Mouse (Mus musculus) 3134 (cell line): ENCODE results near the gene Abcf1.
A peak's percentile ranks its signal among the peaks of the same experiment; 100 is the strongest.
"Not testable (repeated sequence)": the region's sequence is repeated elsewhere in the genome, so short reads cannot be mapped to it uniquely, and the experiment has no call there.

ENCODE experiments used
- DNase-seq: peaks from one replicate; pipeline ENCODE4 v3.0.0-alpha.2; 2011; ENCODE audit warnings: low spot score; ENCODE audit not compliant: insufficient read length; ENCODE audit errors: extremely low read depth

The Abcf1 gene

DNA sequence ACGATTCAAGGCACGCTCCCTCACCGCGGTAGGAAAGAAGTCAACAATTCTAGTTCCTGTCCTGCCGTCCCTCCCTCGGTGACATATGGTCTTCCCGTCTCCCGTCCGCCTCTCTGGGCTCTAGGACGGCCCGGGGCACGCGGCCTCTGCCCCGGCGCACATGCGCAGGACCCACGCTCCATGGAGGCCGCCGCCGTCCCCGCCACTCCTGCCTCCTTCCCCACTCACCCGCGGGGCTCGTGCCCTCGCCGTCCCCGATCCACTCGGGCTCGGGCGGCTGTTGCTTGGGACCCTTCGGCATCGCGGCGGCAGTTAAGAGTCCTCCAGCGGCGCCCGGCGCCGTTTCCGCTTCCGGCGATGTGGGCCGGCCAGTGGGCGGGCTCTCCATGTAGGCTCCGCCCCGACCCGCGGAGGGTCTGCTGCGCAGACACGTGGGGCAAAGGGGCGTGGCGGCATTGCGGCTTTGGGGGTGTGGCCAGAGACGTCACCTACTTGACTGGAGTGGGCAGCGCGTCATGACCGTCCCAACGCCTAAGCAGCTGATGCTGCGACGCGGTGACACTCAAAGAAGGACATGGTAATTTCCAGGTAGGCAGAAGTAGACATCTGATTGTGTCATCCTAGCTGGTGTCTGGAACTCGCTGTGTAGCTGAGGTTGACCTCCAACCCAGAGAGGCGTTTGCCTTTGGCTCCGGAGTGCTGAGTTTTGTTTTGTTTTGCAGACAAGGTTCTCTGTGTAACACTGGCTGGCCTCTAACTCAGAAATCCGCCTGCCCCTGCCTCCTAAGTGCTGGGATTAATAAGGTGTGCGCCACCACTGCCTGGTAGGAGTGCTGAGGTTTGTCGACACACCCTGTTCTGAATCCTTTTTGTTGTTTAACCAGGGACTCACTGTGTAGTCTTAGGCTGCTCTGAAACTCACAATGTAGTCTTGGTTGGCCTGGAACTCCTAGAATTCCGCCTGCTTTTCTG, at the start of gene Abcf1:
Gene Abcf1 (minus strand): TSS at position 344 of the 972 bp plus-strand sequence.
- DNase-seq: peak; percentile 99

- no peak for DNase-seq
Observed at GRCm38 (mm10) chr17:36018979-36019378, 49.4 kb upstream of the Abcf1 start.

DNA sequence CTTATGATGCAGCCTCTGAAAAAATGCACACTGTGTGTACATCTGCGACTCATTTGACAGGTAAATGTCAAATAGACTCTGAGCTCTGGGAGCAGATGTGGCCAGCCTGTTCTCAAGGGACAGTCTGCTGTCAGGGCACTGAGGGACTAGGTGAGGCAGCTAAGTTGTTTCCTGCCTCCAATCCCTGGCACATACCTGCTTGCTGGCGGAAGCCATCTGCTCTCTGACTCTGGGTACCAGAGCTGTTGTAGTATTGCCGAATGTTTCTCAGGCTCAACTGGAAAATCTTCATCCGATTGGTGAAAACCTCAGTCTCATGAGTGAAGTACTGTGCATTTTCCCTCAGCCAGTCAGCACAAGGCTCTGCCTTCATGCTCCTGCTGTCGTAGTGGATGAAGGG, 47.5 kb upstream of the Abcf1 start:
- DNase-seq: no peak

DNA sequence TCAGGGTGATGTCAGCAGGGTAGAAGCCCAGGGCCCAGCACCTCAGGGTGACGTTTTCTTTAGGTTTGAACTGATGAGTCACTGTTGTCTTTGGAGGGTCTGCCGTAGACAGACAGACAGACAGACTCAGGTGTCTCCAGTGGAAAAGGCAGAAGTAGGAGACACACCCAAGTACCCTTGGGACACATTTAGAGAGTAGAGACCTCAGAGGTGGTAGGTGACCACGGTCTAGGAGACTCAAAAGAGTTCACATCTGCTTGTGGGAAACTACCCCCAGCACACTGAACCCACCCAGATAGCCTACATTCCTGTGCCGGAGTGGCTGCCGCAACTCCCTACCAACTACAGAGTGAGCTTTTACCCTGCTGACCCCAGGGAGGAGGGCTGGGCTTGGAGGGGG, 45.4 kb upstream of the Abcf1 start:
- no peak for DNase-seq

- not testable (repeated sequence) for DNase-seq
Observed at GRCm38 (mm10) chr17:36004409-36004808, 34.8 kb upstream of the Abcf1 start.

DNA sequence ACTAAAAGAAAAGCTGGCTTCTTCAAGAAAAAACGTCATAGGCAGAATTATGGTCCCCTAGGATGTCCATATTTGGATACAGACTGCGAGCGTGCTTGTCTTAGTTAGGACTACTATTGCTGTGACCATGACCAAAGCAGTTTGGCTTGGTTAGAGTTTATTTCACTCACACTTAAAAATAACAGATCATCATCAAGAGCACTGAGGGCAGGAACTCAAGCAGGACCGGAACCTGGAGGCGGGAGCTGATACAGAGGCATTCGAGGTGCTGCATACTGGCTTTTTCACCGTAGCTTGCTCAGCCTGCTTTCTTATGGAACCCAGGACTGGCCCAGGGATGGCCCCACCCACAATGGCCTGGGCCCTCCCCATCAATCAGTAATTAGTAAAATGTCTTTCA, 33.8 kb upstream of the Abcf1 start:
- DNase-seq: no peak

- peak; percentile 78 for DNase-seq
Observed at GRCm38 (mm10) chr17:36001966-36002365, 32.4 kb upstream of the Abcf1 start.

- DNase-seq: peak; percentile 81
Observed at GRCm38 (mm10) chr17:36001121-36001897, 31.7 kb upstream of the Abcf1 start.

- DNase-seq: no peak
Observed at GRCm38 (mm10) chr17:36000349-36000748, 30.8 kb upstream of the Abcf1 start.

DNA sequence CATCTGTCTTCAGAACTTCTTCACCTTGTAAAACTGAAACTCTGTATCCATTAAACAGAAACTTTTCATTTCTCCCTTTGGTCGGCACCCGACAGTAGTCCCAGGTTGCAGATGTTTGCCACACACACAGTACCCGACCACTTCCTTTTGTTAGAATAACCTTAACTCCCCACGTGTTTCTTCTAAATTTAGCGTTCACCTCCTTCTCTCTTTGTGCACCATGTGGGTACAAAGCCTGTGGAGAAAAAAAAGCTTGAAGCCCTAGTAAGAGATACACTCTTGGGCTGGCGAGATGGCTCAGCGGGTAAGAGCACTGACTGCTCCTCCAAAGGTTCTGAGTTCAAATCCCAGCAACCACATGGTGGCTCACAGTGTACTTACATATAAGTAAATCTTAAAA, 29.8 kb upstream of the Abcf1 start:
- no peak for DNase-seq

- DNase-seq: no peak
Observed at GRCm38 (mm10) chr17:35998545-35999305, 29.2 kb upstream of the Abcf1 start.

- DNase-seq: peak; percentile 70
Observed at GRCm38 (mm10) chr17:35997713-35998510, 28.4 kb upstream of the Abcf1 start.

DNA sequence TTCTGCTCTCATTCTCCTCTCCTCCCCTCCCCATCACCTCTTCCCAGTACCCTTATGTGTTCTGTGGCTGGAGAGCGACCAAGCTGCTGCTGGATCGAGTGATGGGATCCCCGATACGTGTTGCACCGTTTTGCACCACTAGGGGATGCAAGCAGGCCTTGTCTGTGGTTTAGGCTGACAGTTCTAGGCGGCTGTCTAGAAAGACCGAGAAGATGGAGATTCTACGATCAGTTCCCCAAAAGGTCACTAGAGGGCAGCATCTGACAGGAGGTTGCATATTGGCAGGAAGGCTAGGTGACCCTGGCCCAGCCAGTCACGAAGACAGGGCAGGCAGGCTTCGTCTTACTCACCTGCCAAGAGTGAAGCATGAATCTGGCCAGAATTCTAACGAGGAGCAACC, 27.4 kb upstream of the Abcf1 start:
- DNase-seq: peak; percentile 80

DNA sequence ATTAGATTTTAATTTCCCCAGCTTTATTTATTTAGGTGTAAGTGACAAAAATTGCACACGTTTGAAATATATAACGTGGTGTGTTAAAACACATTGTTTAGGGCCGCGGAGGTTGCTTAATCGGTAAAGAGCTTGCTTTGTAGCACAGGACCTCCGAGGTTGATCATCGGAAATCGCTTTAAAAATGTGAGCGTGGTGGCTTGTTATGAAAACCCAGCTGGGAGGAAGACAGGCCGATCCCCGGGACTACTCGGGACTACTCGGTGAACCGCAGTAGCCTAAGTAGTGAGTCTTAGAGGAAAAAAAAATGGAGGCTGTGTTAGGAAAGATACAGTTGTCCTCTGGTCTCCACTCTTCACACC, 25.3 kb upstream of the Abcf1 start:
- DNase-seq: no peak

DNA sequence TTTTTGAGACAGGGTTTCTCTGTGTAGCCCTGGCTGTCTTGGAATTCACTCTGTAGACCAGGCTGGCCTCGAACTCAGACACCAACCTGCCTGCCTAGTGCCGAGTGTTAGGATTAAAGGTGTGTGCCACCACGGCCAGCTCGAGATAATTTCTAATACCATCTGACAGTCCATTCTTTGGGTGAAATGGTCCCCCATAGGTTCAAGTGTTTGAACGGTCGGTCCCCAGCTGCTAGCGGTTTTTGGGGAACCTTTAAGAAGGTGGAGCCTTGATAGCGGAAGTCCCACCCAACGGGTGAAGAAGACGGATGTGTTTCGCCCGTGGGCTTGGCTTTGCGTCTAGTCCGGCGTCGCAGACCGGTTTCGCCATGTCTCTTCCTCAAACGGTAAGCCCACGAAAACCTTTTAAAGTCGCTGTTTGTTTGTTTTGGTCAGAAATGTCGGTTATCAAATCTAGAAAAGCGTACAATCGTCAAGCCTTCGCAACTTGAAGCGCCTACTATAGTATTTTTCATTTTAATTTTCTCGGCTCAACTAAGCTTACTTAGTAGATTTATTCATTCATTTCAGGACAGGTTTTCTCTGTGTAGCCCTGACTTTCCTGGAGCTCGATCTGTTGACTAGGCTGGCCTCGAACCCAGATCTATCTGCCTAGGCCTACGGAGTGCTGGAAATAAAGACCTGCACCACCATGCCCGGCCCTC, 24.8 kb upstream of the Abcf1 start:
- DNase-seq: peak; percentile 79

GRCm38 (mm10) chr17:35993675-35994074, 24.1 kb upstream of the Abcf1 start:
- peak; percentile 74 for DNase-seq

DNA sequence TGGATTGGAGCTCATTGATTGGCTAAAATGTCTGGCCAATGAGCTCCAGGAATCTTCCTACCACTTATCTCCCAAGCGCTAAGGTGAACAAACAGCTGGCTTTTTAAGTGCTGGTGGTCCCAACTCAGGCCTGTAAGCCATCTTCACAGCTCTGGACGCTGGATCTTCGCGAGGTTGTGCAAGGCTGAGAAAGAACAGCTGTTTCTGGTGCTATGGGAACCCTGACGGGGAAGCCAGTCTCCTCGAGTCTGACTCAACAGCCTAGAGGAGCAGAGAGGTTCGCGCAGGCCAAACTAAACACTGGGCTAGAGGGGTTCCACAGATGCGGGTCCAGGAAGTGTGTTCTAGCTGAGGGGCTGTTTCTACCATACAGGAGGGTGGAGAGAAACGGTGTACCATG, 22.2 kb upstream of the Abcf1 start:
- no peak for DNase-seq

DNA sequence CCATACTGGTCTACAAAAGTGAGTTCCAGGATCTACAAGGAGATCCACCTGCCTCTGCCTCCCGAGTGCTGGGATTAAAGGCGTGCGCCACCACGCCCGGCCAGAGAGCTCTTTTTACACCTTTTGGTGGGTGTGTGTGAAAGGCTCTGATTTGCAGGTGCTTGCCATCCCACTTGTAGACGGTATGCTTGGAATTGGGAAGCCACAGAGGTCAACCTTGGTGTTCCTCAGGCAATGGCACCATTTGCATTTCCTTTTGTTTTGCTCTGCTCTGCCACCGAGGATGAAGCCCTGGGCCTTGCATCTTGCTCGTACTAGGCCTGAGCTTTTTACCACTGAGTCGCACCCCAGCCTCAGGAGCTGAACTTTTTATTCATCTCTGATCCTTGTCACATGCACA, 12.2 kb upstream of the Abcf1 start:
- DNase-seq: no peak

DNA sequence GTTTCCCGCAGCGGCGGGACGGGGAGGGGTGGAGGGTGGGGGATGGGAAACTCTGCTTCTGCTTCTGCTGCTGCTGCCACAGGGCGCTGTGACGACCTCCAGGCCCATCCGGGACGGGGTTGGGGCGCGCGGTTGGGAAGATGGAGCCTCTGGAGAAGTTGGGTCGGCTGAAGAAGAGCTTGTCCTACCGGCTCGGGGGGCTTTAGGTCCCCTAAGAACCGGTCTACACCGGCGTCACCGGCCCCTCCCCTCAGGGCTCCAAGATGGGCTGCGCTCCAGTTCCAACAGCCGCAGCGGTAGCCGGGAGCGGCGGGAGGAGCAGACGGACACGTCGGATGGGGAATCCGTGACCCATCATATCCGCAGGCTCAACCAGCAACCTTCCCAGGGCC, 10.8 kb upstream of the Abcf1 start:
- peak; percentile 69 for DNase-seq
